ENCODE assay signal across 30 mouse cellular contexts in genomic region chr16:14008708-14009107, GRCm38 (mm10). TPM values are rescaled to one million over a fixed set of nuclear protein-coding genes. Genes with fewer than 3 reads are reported as not detected.
"Had no signal": no experiment of that assay in that cellular context is flagged by ENCODE, and none has a peak within 500 bp of the region (broad histone marks: within the 10 kb centered on the region; RNA-seq: fewer than 3 reads in every experiment).

No protein-coding gene starts in this region.

- H3K4me1 ChIP-seq: embryonic facial prominence, embryonic 12.5 days; embryonic facial prominence, embryonic 13.5 days; forebrain, embryonic 12.5 days; forebrain, embryonic 13.5 days; forebrain, embryonic 15.5 days had no signal

- H3K9me3 ChIP-seq: embryonic facial prominence, embryonic 10.5 days; embryonic facial prominence, embryonic 12.5 days; embryonic facial prominence, embryonic 13.5 days; embryonic facial prominence, embryonic 15.5 days; forebrain, embryonic 10.5 days; forebrain, embryonic 12.5 days; forebrain, embryonic 13.5 days; forebrain, embryonic 15.5 days had no signal

- H3K27me3 ChIP-seq: embryonic facial prominence, embryonic 12.5 days; embryonic facial prominence, embryonic 13.5 days; embryonic facial prominence, embryonic 15.5 days; forebrain, embryonic 12.5 days; forebrain, embryonic 13.5 days; forebrain, embryonic 15.5 days had no signal

- ATAC-seq: forebrain, embryonic 13.5 days; forebrain, embryonic 14.5 days; forebrain, embryonic 15.5 days; forebrain, embryonic 16.5 days; forebrain, postnatal 0 days had no signal

- H3K4me2 ChIP-seq: embryonic facial prominence, embryonic 12.5 days; embryonic facial prominence, embryonic 13.5 days; embryonic facial prominence, embryonic 15.5 days; forebrain, embryonic 12.5 days; forebrain, embryonic 13.5 days; forebrain, embryonic 15.5 days had no signal

- H3K9ac ChIP-seq: embryonic facial prominence, embryonic 12.5 days; embryonic facial prominence, embryonic 13.5 days; embryonic facial prominence, embryonic 15.5 days; forebrain, embryonic 12.5 days; forebrain, embryonic 13.5 days; forebrain, embryonic 15.5 days; forebrain, postnatal 0 days had no signal

- DNase-seq: cerebellum, adult 18-20 months; cerebellum, adult 2 months; cerebellum, adult 8-10 months; cerebellum, adult 9-10 months; cerebellum, adult 9-11 months; cerebellum, postnatal 10 days; cerebellum, postnatal 14 days; cerebellum, postnatal 25 days; cerebellum, postnatal 36 days; embryo, embryonic 11 days; forebrain, postnatal 0 days; gastrocnemius, adult 2 months; gastrocnemius, postnatal 10 days; gastrocnemius, postnatal 14 days; gastrocnemius, postnatal 25 days; gastrocnemius, postnatal 36 days; heart, adult 11 months had no signal

- H3K36me3 ChIP-seq: embryonic facial prominence, embryonic 10.5 days; embryonic facial prominence, embryonic 12.5 days; embryonic facial prominence, embryonic 13.5 days; embryonic facial prominence, embryonic 15.5 days; forebrain, embryonic 10.5 days; forebrain, embryonic 12.5 days; forebrain, embryonic 15.5 days had no signal

- H3K4me3 ChIP-seq: embryonic facial prominence, embryonic 10.5 days; embryonic facial prominence, embryonic 12.5 days; embryonic facial prominence, embryonic 13.5 days; embryonic facial prominence, embryonic 15.5 days; erythroblast, embryonic 14.5 days; forebrain, embryonic 10.5 days; forebrain, embryonic 12.5 days; forebrain, embryonic 13.5 days; forebrain, embryonic 15.5 days; gastrocnemius, adult 2 months had no signal

- H3K27ac ChIP-seq: embryonic facial prominence, embryonic 10.5 days; embryonic facial prominence, embryonic 12.5 days; embryonic facial prominence, embryonic 13.5 days; embryonic facial prominence, embryonic 15.5 days; forebrain, embryonic 10.5 days; forebrain, embryonic 12.5 days; forebrain, embryonic 13.5 days; forebrain, embryonic 15.5 days; gastrocnemius, adult 2 months had no signal

RNA-seq across cellular contexts. Expression of gene Ifitm7, which starts 22.0 kb away (rescaled TPM):
- polyA plus RNA-seq: embryonic facial prominence, embryonic 14.5 days; erythroblast, embryonic 14.5 days had no signal

RNA-seq across cellular contexts. Expression of gene 2900011O08Rik, which starts 22.3 kb away (rescaled TPM):
- polyA plus RNA-seq: erythroblast, embryonic 14.5 days; gonadal fat pad, adult 2 months had no signal
